Mouse (Mus musculus) spleen, adult 2 months (tissue): ENCODE results near the gene Gm3376. TPM values are rescaled to one million over a fixed set of nuclear protein-coding genes. Genes with fewer than 3 reads are reported as not detected.
"Not testable (repeated sequence)": the region's sequence is repeated elsewhere in the genome, so short reads cannot be mapped to it uniquely, and the experiment has no call there.

Experiments
- DNase-seq, 2 experiments: peaks; one replicate each; pipeline versions ENCODE4 v3.0.0 to v3.0.0-alpha.2; 2012 to 2021; ENCODE audit warnings: low spot score in 2 of 2, low read depth in 1 of 2
- H3K27ac ChIP-seq: fragments of 200-500 bp; 2 replicates; pipeline ENCODE4 v1.5.1; 2012; ENCODE audit warnings: low read length, inconsistent platforms; ENCODE audit not compliant: insufficient read depth
- H3K27me3 ChIP-seq: fragments of 200-500 bp; 2 replicates; pipeline ENCODE4 v1.6.1; 2012; ENCODE audit warnings: mild to moderate bottlenecking, moderate library complexity, low read length, inconsistent platforms; ENCODE audit not compliant: control insufficient read depth, insufficient read depth
- H3K36me3 ChIP-seq: fragments of 200-500 bp; 2 replicates; pipeline ENCODE4 v1.6.1; 2012; ENCODE audit warnings: mild to moderate bottlenecking, low read length, inconsistent platforms; ENCODE audit not compliant: control insufficient read depth, insufficient read depth
- H3K4me1 ChIP-seq: fragments of 200-500 bp; 2 replicates; pipeline ENCODE4 v1.6.1; 2011; ENCODE audit warnings: inconsistent platforms; ENCODE audit not compliant: control insufficient read depth, insufficient read depth, insufficient read length
- H3K4me3 ChIP-seq: fragments of 200-500 bp; 2 replicates; pipeline ENCODE4 v1.5.1; 2011; ENCODE audit warnings: mild to moderate bottlenecking, inconsistent platforms; ENCODE audit not compliant: insufficient read depth, insufficient read length; ENCODE audit errors: extremely low read depth
- WGBS: fragments of 180-500 bp; shearing (Covaris S2); methylation state at CpG from one replicate; pipeline ENCODE4 v1.1.7; 2018; 5-methylcytosine and 5-hydroxymethylcytosine counted together
- polyA plus RNA-seq: library from polyadenylated mRNA; depleted of rRNA; stranded (reverse); fragments of >200 nt; gene quantifications from 2 replicates; pipeline ENCODE4 v1.2.3, GENCODE M21; 2012; rRNA removed

Gene Gm3376
- not detected in 2 replicates for polyA plus RNA-seq

- not testable (repeated sequence) for DNase-seq
- no CpG with 5 or more reads among the region's 9 CpGs for WGBS
Measured at GRCm38 (mm10) chrY:3771373-3771772, at the start of gene Gm3376. TSS of gene Gm3376 (plus strand) at chrY:3771673.

More at GRCm38 (mm10) chrY:3771373-3771772, at the start of gene Gm3376:
- H3K4me1 ChIP-seq, H3K4me3 ChIP-seq, H3K27ac ChIP-seq, H3K27me3 ChIP-seq, H3K36me3 ChIP-seq: not testable (repeated sequence)
